Mouse (Mus musculus) hindbrain, embryonic 13.5 days (tissue): ENCODE data around the gene Actg1. TPM values are rescaled to one million over a fixed set of nuclear protein-coding genes. Genes with fewer than 3 reads are reported as not detected.

ENCODE experiments used
- ATAC-seq: fragments of 200-750 bp; cut with Nextera tagmentation; 2 replicates; pipeline ENCODE4 v1.8.0; 2017; ENCODE audit warnings: moderate TSS enrichment; ENCODE audit not compliant: low FRiP score
- H3K27ac ChIP-seq: fragments of 300-500 bp; sonication (generic); 2 replicates; pipeline ENCODE4 v1.5.1; 2015; ENCODE audit warnings: inconsistent platforms, mild to moderate bottlenecking, moderate library complexity
- H3K27me3 ChIP-seq: fragments of 300-500 bp; sonication (generic); 2 replicates; pipeline ENCODE4 v1.6.1; 2015; ENCODE audit warnings: mild to moderate bottlenecking, inconsistent platforms
- H3K36me3 ChIP-seq: fragments of 300-500 bp; sonication (generic); 2 replicates; pipeline ENCODE4 v1.6.1; 2015; ENCODE audit warnings: mild to moderate bottlenecking, inconsistent platforms
- H3K4me1 ChIP-seq: fragments of 300-500 bp; sonication (generic); replicated peaks from 2 replicates; pipeline ENCODE4 v1.6.1; 2015; ENCODE audit warnings: inconsistent platforms
- H3K4me2 ChIP-seq: fragments of 300-500 bp; sonication (generic); 2 replicates; pipeline ENCODE4 v1.6.1; 2015; ENCODE audit warnings: inconsistent platforms, mild to moderate bottlenecking, moderate library complexity
- H3K4me3 ChIP-seq: fragments of 300-500 bp; sonication (generic); 2 replicates; pipeline ENCODE4 v1.5.1; 2015; ENCODE audit warnings: mild to moderate bottlenecking, inconsistent platforms
- H3K9ac ChIP-seq: fragments of 300-500 bp; sonication (generic); 2 replicates; pipeline ENCODE4 v1.6.1; 2015; ENCODE audit warnings: mild to moderate bottlenecking, inconsistent platforms
- H3K9me3 ChIP-seq: fragments of 300-500 bp; sonication (generic); 2 replicates; pipeline ENCODE4 v1.6.1; 2016; ENCODE audit warnings: inconsistent platforms
- WGBS: fragments of 180-500 bp; shearing (Covaris S2); methylation state at CpG from one replicate; pipeline ENCODE4 v1.1.7; 2015; 5-methylcytosine and 5-hydroxymethylcytosine counted together
- polyA plus RNA-seq: library from polyadenylated mRNA; unstranded; fragments of >200 nt; fragmentation: Nextera tagmentation; extraction: Ambion mirVana; gene quantifications from 2 replicates; pipeline ENCODE4 v1.2.1, GENCODE M21; 2015

The Actg1 gene
- polyA plus RNA-seq, 1 experiment from 2014 or later: 4,110 TPM

- peak overlapping the region; percentile 98; the same call in 1 of the 2 replicates for H3K27ac ChIP-seq
- 62% methylated on average over 6 of the region's 6 CpGs for WGBS
- ATAC-seq: no peak
- H3K36me3 ChIP-seq: no peaks in the 10 kb centered on the region
- H3K27me3 ChIP-seq: no peaks in the 10 kb centered on the region
- H3K4me3 ChIP-seq: no peak overlapping the region
- no peak overlapping the region for H3K9ac ChIP-seq
- H3K4me1 ChIP-seq: peaks cover 50% of the 10 kb centered on the region
- no peak overlapping the region for H3K4me2 ChIP-seq
- no peaks in the 10 kb centered on the region for H3K9me3 ChIP-seq
These were observed 34.2 kb downstream of the Actg1 start for GRCm38 (mm10) chr11:120313906-120314685.

GRCm38 (mm10) chr11:120312069-120312468 lies 36.3 kb downstream of the Actg1 start:
- ATAC-seq: no peak
- H3K27me3 ChIP-seq: no peaks in the 10 kb centered on the region
- H3K4me3 ChIP-seq: no peak overlapping the region
- H3K27ac ChIP-seq: peak overlapping the region; percentile 96
- no peaks in the 10 kb centered on the region for H3K36me3 ChIP-seq
- peaks cover 59% of the 10 kb centered on the region for H3K4me1 ChIP-seq
- H3K4me2 ChIP-seq: no peak overlapping the region
- H3K9me3 ChIP-seq: no peaks in the 10 kb centered on the region
- peak overlapping the region; percentile 78; the same call in 1 of the 2 replicates for H3K9ac ChIP-seq
- 75% methylated on average over 6 of the region's 6 CpGs for WGBS

GRCm38 (mm10) chr11:120311561-120311960 lies 36.8 kb downstream of the Actg1 start:
- H3K4me2 ChIP-seq: peak overlapping the region; percentile 75
- peaks cover 59% of the 10 kb centered on the region for H3K4me1 ChIP-seq
- no peak for ATAC-seq
- H3K27me3 ChIP-seq: no peaks in the 10 kb centered on the region
- no peaks in the 10 kb centered on the region for H3K36me3 ChIP-seq
- peak overlapping the region; percentile 96 for H3K27ac ChIP-seq
- peak overlapping the region; percentile 78 for H3K9ac ChIP-seq
- peak overlapping the region; percentile 45 for H3K4me3 ChIP-seq
- H3K9me3 ChIP-seq: no peaks in the 10 kb centered on the region
- 50% methylated on average over 10 of the region's 10 CpGs for WGBS

GRCm38 (mm10) chr11:120310813-120311312 lies 37.5 kb downstream of the Actg1 start:
- Histone ChIP-seq H3K27me3 (0 out of 2 replicates have a peak, but pooled peaks cover 3% of the 10 kb centered on the region), H3K27ac (peak overlapping the region; percentile 96), H3K4me2 (peak overlapping the region; percentile 75), H3K4me1 (peaks cover 63% of the 10 kb centered on the region), H3K4me3 (peak overlapping the region; percentile 45), H3K36me3 (no peaks in the 10 kb centered on the region), H3K9ac (peak overlapping the region; percentile 78), H3K9me3 (no peaks in the 10 kb centered on the region)
- ATAC-seq: peak; percentile 91
- 5% methylated on average over 42 of the region's 45 CpGs for WGBS

- ATAC-seq: no peak
- no peak overlapping the region for H3K4me3 ChIP-seq
- peaks cover 10% of the 10 kb centered on the region; the same call in 1 of the 2 replicates for H3K27me3 ChIP-seq
- H3K9me3 ChIP-seq: no peaks in the 10 kb centered on the region
- 0 out of 2 replicates have a peak overlapping the region, but pooled peaks have one; percentile 3 for H3K27ac ChIP-seq
- no peaks in the 10 kb centered on the region for H3K36me3 ChIP-seq
- no peak overlapping the region for H3K4me2 ChIP-seq
- WGBS: 57% methylated on average over 15 of the region's 15 CpGs
- peaks cover 62% of the 10 kb centered on the region for H3K4me1 ChIP-seq
- H3K9ac ChIP-seq: no peak overlapping the region
These were observed 39.7 kb downstream of the Actg1 start for GRCm38 (mm10) chr11:120308441-120309320.

- H3K27me3 ChIP-seq: peaks cover 15% of the 10 kb centered on the region
- H3K4me3 ChIP-seq: no peak overlapping the region
- no peaks in the 10 kb centered on the region for H3K9me3 ChIP-seq
- WGBS: 8% methylated on average over 19 of the region's 19 CpGs
- no peaks in the 10 kb centered on the region for H3K36me3 ChIP-seq
- peak overlapping the region; percentile 27 for H3K4me2 ChIP-seq
- 0 out of 2 replicates have a peak overlapping the region, but pooled peaks have one; percentile 67 for H3K9ac ChIP-seq
- ATAC-seq: no peak
- H3K27ac ChIP-seq: 0 out of 2 replicates have a peak overlapping the region, but pooled peaks have one; percentile 3
- peaks cover 71% of the 10 kb centered on the region for H3K4me1 ChIP-seq
These were observed 40.5 kb downstream of the Actg1 start for GRCm38 (mm10) chr11:120307566-120308430.

GRCm38 (mm10) chr11:120307132-120307413 lies 41.3 kb downstream of the Actg1 start:
- ATAC-seq: no peak
- Histone ChIP-seq H3K9me3 (no peaks in the 10 kb centered on the region), H3K4me1 (peaks cover 70% of the 10 kb centered on the region), H3K27ac (no peak overlapping the region), H3K4me3 (no peak overlapping the region), H3K9ac (peak overlapping the region; percentile 67; the same call in 1 of the 2 replicates), H3K4me2 (peak overlapping the region; percentile 72), H3K27me3 (peaks cover 17% of the 10 kb centered on the region), H3K36me3 (no peaks in the 10 kb centered on the region)
- WGBS: 8% methylated on average over 5 of the region's 5 CpGs

- H3K36me3 ChIP-seq: no peaks in the 10 kb centered on the region
- H3K4me3 ChIP-seq: peak overlapping the region; percentile 47; the same call in 1 of the 2 replicates
- 54% methylated on average over 12 of the region's 12 CpGs for WGBS
- peak overlapping the region; percentile 67 for H3K9ac ChIP-seq
- no peak for ATAC-seq
- peaks cover 64% of the 10 kb centered on the region for H3K4me1 ChIP-seq
- H3K4me2 ChIP-seq: peak overlapping the region; percentile 72
- no peaks in the 10 kb centered on the region for H3K9me3 ChIP-seq
- 0 out of 2 replicates have a peak overlapping the region, but pooled peaks have one; percentile 95 for H3K27ac ChIP-seq
- H3K27me3 ChIP-seq: peaks cover 22% of the 10 kb centered on the region
These were observed 41.8 kb downstream of the Actg1 start for GRCm38 (mm10) chr11:120306366-120307131.

GRCm38 (mm10) chr11:120305535-120306365 lies 42.6 kb downstream of the Actg1 start:
- Histone ChIP-seq H3K4me2 (peak overlapping the region; percentile 72), H3K4me3 (peak overlapping the region; percentile 47), H3K27me3 (peaks cover 22% of the 10 kb centered on the region), H3K4me1 (peaks cover 59% of the 10 kb centered on the region), H3K9me3 (no peaks in the 10 kb centered on the region), H3K9ac (peak overlapping the region; percentile 67), H3K36me3 (no peaks in the 10 kb centered on the region), H3K27ac (peak overlapping the region; percentile 95)
- 23% methylated on average over 15 of the region's 15 CpGs for WGBS
- peak; percentile 0; the same call in 1 of the 2 replicates for ATAC-seq

- Histone ChIP-seq H3K27me3 (peaks cover 22% of the 10 kb centered on the region), H3K9ac (peak overlapping the region; percentile 78), H3K4me1 (peaks cover 53% of the 10 kb centered on the region), H3K4me3 (peak overlapping the region; percentile 47), H3K4me2 (peak overlapping the region; percentile 72), H3K27ac (peak overlapping the region; percentile 95), H3K9me3 (no peaks in the 10 kb centered on the region), H3K36me3 (no peaks in the 10 kb centered on the region)
- peak; percentile 95 for ATAC-seq
- 0% methylated on average over 50 of the region's 53 CpGs for WGBS
These were observed 43.3 kb downstream of the Actg1 start for GRCm38 (mm10) chr11:120304886-120305534.
